Mouse (Mus musculus): Measurements from ENCODE around the gene Gm13305. TPM values are rescaled to one million over a fixed set of nuclear protein-coding genes. Genes with fewer than 3 reads are reported as not detected.

The Gm13305 gene
- polyA plus RNA-seq (2017; shearing (Covaris generic)): not detected

GRCm38 (mm10) chr4:42168503-42168902 lies at the start of gene Gm13305:
Gm13305 (minus strand) TSS chr4:42168603.

GRCm38 (mm10) chr4:42153136-42153535 lies 15.3 kb downstream of the Gm13305 start, which contains the start of gene Gm13306:
Gm13306 (plus strand) TSS chr4:42153436.

GRCm38 (mm10) chr4:42114517-42114916 lies 53.9 kb downstream of the Gm13305 start, which contains the start of gene Gm13304:
Gm13304 (plus strand) TSS chr4:42114817.

Other genes starting within 250 kb of the Gm13305 start
- gene Gm20878, start 227.0 kb downstream of the Gm13305 start, polyA plus RNA-seq (2017; shearing (Covaris generic)): 0.78 TPM
- gene Fam205a4, start 202.5 kb downstream of the Gm13305 start, polyA plus RNA-seq (2017; shearing (Covaris generic)): 0.10 TPM
- gene Gm21093, start 133.9 kb downstream of the Gm13305 start, polyA plus RNA-seq (2017; shearing (Covaris generic)): not detected
- not detected for gene Gm3893, start 77.4 kb downstream of the Gm13305 start, polyA plus RNA-seq (2017; shearing (Covaris generic))
- not detected for gene Gm13304, start 53.8 kb downstream of the Gm13305 start, polyA plus RNA-seq (2017; shearing (Covaris generic))
- not detected for gene Gm13306, start 15.2 kb downstream of the Gm13305 start, polyA plus RNA-seq (2017; shearing (Covaris generic))
- gene Gm10600, start 72.0 kb upstream of the Gm13305 start, polyA plus RNA-seq (2017; shearing (Covaris generic)): not detected
- gene Ccl21b, start 87.2 kb upstream of the Gm13305 start, polyA plus RNA-seq (2017; shearing (Covaris generic)): not detected
- not detected for gene Gm21953, start 125.7 kb upstream of the Gm13305 start, polyA plus RNA-seq (2017; shearing (Covaris generic))
- not detected for gene Fam205a3, start 149.7 kb upstream of the Gm13305 start, polyA plus RNA-seq (2017; shearing (Covaris generic))

Measured in CD4-positive, CD25-positive, alpha-beta regulatory T cell (primary cell).